Mouse (Mus musculus) cerebellum, adult 2 months (tissue): ENCODE measurements around the gene Smpdl3b.

ENCODE experiments used
- CTCF ChIP-seq: fragments of 200-500 bp; IDR thresholded peaks from 2 replicates; pipeline ENCODE4 v1.5.1; 2011; ENCODE audit warnings: low read depth, mild to moderate bottlenecking, control low read depth, low read length, moderate library complexity, borderline replicate concordance; ENCODE audit not compliant: insufficient read depth
- POLR2A ChIP-seq: fragments of 200-500 bp; IDR thresholded peaks from 2 replicates; pipeline ENCODE4 v1.6.1; 2011; ENCODE audit warnings: low read length, control low read depth, borderline replicate concordance; ENCODE audit not compliant: insufficient read depth

DNA sequence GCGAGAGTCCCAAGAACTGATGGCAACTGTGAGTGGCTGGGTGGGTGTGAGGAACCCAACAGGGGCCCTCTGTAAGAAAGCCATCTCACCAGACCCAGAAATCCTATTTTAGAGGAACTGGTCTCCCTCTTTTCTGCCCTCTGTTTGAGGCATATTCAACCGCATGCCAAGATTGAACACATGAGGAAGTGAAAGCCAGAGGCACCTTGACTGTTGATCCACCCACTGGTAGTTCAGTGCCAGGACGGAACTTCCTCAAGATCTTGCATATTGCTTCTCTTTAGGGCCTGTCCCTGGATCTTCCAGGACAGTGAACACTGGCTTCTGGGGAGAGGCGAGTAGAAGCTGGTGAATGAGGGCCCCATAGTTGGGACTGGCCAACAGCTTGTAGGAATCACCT, 23.2 kb upstream of the Smpdl3b start:
- TF ChIP-seq POLR2A (no peak), CTCF (no peak)
